Mouse (Mus musculus) retina, embryonic 14.5 days (tissue): Measurements from ENCODE around the gene Maz.

Experiments
- DNase-seq: peaks from one replicate; pipeline ENCODE4 v3.0.0-alpha.2; 2015; ENCODE audit warnings: low spot score

Gene Maz

DNA sequence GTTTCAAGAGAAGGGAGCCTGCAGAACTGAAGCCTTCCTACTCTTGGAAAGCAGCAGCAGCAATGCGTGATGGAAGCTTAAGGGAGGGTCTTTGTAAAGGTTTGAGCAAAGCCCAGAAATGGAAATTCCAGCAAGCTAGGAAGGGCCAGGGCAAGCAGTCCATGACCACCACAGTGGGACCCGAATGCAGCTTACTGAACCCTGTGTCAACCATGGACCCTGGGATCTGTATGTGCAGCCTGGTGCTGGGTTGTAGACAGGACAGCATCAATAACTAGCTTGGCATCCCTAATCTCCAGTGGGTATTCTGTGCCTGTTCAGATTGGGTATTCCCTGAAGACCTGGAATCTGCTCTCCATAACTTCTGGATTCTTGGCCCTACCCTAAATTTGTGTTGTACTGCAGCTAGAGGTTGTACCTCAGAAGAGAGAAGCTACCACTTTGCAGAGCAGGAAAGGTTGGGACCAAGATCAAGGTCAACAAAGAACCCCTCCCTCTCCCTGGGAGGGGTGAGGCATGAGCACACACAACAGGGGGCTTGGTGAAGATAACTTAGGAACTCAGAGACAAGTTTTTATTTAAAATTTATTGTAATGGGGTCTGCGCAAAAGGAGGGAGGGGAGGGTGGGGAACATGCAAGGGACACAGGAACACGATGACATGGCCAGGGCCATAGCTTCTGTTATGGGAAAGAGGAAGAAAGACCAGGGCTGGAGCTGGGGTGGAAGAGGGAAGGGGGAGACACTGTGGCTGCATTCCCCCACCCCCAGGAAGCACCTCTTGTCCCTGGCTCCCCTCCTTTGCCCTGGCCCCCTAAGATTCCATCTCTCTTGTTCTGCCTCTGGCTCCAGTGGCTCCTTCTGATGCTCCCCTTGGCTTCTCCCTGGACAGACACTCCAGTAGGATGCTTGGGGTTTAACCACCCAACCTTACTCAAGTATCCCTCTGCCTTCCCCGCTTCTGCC, 5.0 kb downstream of the Maz start:
- DNase-seq = peak; percentile 49

DNA sequence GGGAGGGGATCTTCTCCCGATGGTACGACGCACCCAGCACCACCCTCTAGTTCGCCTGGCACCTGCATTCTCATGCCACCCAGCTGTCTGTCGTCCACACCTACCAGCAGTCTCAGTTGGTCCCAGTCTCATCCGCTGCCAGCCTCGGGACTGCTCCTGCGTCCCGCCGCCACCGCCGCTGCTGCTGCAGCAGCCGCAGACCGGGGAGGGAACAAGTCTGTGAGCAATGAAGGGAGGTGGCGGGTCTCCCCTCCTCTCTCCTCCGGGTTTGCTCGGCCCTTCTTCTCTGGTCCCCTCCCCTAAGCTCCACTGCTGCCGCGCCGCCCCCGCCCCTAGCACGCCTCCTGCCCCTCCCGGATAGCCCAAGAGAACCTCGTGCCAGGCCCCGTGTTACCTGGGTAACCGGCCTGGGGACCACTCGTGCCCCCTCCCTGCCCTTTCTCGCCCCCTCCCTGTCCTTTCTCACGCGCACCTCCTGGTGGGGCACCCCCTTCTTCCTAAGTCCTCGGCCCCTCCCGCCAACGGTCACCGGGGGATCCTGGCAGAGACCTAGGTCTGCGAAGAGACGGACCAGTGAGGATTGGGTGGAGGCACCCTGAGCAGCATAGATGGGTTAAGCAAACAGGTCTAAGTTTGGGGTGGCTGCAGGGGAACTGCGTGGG, 5.8 kb downstream of the Maz start, which contains the start of the genes Gm42742 and Prrt2:
Gene Gm42742, minus strand, starts transcription at position 197 of the 662 bp plus-strand sequence.
Gene Prrt2, minus strand, starts transcription at position 311 of the 662 bp plus-strand sequence.
- DNase-seq = peak; percentile 54

DNA sequence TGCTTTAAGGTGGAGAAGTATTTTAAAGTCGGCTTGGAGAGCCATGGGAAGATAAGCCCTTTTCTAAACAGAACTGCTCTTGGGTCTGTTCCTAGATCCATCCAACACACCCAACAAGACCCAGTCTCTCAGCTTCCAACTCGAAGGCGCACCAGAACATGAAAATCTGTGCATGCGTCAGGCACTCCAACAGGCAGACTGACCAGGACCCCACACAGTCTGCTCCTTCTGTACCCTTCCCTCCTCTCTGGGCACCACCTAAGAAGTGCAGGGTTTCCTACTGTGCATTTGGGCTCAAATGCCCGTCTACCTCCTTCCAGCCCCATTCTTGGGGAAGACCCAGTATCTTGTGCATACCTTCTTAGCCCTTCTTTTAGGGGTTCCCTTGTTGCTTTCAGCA, 6.3 kb downstream of the Maz start:
- DNase-seq = no peak

DNA sequence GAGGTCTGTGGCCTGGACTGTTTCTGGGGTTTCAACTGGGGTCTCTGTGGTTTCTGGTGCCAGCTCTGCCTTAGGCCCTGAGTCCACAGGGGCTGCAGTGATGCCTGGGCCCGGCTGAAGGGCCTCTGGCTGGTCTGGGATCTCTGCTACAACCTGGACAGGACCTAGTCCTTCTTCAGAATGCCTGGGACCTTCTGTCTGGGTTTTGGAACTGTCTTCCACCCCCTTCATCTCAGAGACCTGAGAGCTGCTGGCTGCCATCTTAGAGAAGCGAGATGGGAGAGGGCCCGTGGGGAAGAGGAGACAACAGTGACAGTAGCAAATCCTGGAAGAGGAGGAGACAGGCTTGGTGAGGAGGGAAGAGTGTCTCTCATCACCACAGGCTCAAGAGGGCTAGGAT, 6.8 kb downstream of the Maz start:
- DNase-seq = no peak

DNA sequence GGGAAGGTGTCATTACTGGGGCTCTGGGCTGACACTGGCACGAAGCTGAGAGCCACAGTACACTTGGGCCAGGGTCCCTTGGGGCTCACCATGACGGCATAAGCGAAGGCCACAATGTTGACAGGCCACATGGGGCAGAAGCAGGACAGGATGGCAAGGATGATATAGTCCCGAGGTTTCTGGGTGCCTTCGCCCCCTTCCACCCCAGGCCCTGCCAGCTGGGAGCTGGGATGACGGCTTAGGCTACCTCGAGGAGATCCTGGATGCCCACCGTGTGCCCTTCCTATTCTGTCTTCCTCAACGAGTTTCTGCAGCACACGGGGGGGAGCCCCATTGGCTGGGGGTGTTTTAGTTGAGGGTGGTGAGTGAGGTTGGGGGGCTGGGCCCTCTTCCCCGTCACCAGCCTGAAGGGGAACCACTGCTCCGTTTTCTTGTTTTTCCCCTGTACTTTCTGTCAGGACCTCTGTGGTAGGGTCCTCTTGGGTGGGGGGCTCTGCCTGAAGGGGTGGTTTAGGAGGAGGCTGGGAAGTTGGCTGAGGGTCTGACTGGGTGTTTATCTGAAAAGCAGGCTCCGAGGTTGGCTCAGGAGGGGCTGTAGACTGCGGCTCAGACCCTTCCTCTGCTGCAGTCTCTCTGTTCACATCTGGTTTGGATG, 7.4 kb downstream of the Maz start:
- no peak for DNase-seq

DNA sequence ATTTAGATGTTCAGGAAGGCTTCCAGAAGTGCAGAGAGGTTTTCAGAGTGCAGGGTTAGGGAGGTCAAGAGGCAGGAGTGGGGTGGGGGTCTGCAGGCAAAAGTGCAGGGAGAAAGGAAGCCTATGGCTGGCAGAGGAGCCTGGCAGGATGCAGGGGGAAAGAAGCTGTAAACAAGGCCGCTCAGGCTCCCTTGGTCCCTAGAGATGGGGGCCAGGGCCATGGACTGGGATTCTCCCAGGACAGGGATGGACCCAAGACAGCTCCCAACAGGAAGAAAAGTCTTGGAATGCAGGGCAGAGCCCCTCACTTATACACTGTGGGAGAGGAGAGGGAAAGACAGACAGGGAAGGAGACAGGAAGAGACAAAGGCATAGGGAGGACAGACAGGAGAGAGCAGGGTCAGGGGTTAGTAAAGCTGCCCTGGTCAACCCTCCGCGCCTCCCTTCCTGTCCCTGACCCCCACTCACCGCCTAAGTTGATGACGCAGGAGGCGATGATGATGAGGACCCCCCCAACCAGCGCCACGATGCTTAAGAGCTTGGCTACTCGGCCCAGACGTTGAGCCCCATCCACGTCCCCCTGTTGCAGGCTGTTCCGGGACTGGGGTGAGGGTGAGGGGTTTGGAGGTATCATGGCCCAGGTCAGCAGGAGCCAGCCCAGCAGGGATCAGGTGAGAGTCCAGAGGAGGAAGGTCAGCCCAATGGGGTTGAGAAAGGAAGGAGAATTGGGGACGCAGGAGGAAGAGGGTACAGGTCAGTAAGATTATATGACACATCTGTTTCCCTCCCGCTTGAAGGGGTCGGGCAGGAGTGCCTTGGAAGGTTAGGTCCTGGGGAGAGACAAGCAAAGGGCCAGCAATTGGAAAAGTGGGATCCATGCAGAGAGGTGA, 8.2 kb downstream of the Maz start:
- no peak for DNase-seq

DNA sequence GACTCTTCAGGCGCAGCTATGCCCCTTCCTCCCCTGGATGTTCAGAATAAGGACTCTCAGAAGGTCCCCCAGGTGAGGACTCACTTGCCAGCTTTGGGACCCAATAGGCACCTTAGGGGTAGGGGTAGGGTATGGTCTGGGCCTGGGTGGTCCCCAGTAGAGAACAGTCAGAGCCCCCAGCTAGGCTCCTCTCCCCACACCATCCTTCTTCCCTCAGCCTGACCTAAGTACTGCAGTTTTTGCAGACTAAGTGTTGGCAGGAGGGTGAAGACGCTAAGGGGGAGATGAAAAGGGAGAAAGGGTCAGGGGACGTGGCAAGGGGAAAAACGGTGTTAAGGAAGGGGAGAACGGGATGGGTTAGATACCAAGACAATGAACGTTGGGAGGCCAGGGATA, 8.9 kb downstream of the Maz start:
- no peak for DNase-seq

DNA sequence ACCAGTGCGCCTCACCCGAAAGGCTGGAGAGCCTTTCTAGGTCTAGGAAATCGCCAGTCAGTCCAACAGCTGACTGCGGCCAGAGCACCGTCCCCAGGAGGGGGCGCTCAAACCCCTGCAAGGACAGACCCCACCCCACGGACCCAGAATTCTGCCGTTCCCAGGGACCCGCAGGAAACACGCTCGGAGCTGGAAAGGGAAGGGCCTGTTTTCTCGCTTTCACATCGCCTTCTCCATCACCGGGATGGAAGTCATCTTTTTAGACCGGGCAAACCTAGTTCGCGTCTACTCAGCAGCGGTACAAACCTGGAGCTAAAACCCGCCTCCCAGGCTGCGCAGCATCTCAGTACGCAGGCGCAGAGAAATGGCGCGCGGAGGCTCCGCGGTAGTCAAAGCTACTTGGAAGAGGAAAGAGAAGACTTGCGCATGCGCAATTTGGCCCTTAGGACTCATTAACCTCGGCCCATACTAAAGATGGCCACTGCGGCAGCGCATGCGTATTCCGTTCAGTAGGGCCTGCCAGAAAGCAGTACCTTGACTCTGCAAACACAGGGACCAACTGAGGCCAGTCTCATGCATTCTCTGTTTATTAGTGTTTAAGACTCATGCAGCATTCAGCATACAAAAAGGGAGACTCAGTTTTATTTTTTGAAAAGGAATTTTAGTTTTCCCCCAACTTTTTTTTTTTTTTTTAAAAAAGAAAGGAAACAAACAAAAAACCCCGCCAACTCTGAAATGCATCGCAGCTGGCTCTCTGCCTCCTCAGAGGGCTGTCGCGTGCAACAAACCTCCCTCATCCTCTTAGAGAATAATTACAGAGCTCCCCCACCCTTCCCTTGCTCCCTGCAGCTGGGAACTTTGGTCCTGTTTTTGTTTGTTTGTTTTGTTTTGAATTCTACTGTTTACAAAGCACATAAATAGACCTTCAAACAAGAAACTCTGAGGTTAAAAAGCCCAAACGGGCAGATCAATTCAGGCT, 9.6 kb downstream of the Maz start, which contains the start of gene Pagr1a:
Gene Pagr1a, minus strand, starts transcription at position 382 of the 979 bp plus-strand sequence.
- peak; percentile 100 for DNase-seq

DNA sequence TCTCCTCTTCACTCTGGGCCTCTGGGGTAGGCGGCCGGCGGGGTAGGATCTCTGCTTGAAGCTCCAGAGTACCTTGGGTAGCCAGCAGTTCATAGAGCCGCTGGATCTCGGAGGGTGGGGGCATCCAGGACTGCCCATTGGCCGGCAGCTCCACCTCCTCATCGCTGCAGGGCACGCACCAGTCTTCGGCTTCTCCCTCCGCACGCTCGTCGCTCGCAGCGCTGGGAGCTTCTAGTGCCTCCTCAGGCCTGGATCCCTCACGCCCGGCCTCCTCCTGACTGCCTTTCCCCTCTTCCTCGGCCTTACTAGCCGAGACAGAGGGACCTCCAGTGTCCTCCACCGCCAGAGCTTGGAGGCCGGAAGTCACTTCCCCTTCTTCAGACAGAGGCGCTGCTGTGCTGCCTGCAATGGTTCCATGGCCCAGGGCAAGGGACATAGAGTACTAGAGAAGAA, 10.3 kb downstream of the Maz start:
- no peak for DNase-seq

DNA sequence TGATC, 10.6 kb downstream of the Maz start, which contains the start of gene Pagr1b:
Gene Pagr1b, minus strand, starts transcription at position 4 of the 5 bp plus-strand sequence.
- no peak for DNase-seq

DNA sequence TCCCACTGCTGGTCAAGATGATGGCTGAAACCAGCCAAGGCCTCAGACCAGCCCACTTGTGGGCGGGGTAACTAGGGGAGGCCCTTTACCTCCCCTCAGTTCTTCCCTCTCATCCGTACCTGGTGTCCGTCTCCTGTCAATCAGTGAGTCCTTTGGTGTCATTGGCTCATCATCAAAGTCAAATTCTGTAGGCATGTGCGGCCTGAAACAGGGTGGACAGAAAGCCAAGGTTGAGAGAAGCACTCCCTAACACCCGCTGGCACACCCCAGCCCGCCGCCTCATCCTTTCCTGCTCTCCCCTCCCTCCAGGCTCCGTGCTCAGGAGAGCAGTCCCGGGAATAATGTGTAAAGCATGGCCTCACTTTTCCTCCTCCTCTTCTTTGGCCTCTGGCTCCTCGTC, 10.8 kb downstream of the Maz start:
- peak; percentile 38 for DNase-seq

DNA sequence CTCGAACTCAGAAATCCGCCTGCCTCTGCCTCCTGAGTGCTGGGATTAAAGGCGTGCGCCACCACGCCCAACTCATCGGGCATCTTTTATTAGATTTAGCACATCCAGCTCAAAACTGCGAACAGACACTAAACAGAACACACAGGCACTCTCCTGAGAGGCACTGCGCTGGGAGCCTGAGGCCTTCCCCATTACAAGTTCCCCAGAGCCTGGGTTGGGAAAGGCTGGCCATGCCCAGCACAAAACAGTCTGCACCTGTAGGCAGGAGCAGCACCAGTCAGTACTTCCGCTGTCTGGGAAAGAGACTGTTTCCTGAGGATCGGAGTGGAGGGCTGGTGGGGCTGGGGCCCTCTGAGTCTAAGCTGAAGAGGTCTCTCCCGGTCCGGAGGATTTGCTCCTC, 11.8 kb downstream of the Maz start:
- DNase-seq = no peak

DNA sequence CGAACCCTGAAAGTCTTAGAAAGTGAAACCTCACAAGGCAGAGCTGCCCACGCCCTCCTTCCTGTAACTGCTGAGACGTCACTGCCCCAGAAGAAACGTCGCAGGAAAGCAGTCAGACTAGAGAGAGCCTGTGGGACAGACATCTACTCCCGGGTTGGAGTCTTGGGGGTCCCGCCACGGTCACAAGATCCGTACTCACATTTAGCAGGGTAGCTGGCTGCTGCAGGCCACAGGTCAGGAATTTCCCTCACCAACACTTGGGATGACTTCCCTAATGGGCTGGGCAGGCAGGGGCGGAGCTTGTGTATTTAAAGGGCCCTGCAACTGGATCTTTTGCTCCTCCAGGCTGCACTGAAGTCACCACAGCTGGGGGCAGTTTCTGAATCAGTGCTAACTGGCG, 12.5 kb downstream of the Maz start, which contains the start of gene Mvp:
Gene Mvp, minus strand, starts transcription at position 302 of the 400 bp plus-strand sequence.
- no peak for DNase-seq

DNA sequence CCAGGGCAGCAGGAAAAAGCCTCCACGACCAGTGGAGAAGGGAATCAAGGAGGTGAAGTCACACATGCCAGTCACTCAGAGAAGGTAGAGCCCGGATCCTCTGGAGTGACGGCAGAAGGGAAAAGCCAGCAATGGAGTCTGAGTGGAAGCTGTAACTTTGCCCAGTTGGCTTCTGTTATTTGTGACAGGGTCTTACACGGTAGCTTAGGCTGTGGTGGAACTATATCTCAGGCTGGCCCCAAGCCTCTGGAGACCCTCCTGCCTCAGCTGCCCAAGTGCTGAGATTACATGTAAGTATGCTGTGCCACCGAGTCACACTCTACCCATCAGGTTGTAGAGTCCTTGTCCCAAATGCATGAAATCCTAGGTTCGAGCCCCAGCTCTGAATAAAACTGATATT, 13.5 kb downstream of the Maz start:
- DNase-seq = no peak

DNA sequence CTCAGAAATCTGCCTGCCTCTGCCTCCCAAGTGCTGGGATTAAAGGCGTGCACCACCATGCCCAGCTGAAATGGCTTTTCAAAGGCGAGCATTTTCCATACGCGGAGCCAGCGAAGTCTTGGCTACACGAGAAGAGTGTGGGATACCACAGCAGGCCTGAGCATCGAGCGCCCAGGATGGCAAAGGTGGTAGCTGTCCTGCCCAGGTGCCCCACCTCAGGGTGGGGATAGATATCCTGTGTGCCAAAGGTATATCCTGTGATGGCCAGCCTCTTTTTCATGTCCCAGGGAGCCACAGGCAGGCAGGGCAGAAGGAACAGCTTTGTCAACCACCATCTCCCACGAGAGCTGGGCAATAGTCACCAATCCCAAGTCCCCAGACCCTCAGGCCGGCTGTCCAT, 14.0 kb downstream of the Maz start:
- no peak for DNase-seq

DNA sequence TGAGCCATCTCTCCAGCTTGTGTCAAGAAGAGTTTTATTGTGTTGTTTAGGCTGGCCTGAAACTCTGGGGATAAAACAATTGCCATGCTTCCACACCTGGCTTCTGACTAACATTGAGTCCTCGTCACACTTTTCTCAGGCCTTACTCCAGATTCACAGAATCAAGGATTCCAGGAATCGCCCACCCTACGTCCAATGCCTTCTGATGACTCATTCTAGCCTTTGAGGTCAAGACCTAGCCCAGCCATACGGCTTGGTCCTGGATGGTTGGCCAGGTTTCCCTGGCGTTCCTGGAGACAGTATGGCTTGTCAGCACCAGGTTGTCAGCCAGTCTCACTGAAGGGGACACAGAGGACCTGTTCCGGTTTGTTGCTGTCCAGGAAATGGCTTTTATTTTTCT, 14.5 kb downstream of the Maz start:
- no peak for DNase-seq

DNA sequence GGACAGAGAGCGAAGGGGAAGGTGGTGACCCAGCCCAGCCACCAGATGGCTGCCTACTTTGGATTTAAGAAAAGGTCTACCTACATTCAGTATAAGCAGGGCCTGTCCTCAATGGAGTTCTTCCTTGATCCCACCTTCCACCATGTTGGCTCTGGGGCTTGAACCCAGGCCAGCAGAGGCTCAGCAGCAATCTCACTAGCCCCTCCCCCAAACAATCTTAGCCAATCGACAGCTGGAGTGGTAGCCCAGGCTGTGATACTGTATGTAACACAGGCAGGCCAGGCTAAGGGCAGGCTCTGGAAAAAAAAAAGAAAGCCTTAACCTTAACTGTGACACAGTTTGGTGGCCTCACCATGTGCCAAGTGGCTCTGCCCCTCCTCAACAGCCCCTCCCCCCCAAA, 15.1 kb downstream of the Maz start:
- no peak for DNase-seq

DNA sequence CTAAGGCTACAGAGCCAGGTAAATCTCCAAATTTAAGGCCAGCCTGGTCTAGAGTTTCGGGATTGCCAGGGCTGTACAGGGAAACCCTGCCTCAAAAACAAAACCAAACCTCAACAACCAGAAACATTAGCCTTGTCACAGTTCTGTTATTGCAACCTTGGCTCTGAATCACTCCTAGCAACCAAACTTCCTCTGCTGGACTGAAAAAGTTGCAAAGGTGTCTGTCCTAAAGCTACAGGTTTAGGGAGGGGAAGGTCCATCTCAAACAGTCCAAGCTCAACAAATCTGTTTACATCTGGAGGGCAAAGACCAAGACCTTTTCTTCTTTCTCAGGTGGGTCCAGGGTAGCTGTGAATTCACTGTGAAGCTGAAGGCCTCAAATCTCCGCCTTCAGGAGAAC, 15.8 kb downstream of the Maz start:
- no peak for DNase-seq

DNA sequence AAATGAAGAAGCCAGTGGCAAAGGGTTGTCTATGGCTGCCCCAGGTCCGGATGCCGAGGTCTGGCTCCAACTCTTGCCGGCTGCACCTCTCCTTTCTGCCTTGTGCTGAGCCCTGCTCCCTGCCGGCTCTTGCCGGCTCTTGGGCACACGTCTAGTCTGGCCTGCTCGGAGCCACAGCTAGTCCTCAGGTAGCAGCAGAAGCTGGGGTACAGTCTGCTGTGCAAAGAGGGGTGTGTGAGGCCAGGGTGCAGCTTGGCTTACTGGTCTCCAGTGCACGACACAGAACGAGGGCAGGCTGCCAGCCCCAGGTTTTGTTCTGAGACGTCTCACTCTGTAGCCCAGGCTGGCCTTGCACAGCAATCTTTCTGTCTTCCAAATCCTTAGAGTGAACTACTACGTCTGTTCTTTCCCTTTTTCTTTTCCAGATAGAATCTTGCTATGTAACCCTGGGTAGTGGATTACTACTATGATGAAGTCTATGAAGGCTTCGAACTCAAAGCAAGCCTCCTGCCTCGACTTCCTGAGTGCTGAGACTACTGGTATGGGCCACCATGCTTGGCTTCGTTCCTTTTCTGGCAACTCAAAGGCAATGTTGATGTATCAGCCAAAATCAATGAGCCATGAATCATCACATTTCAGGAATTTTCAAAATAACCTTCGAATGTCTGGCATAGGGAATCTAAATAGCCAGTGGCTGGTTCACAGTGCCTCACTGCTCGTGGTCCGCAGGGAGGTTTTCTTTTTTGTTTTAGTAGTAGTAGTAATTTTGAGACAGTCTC, 17.3 kb downstream of the Maz start:
- DNase-seq = no peak
